Mouse (Mus musculus): Measurements from ENCODE around the gene Slc34a3. TPM values are rescaled to one million over a fixed set of nuclear protein-coding genes. Genes with fewer than 3 reads are reported as not detected.

The Slc34a3 gene
- polyA plus RNA-seq, 1 experiment = not detected

DNA sequence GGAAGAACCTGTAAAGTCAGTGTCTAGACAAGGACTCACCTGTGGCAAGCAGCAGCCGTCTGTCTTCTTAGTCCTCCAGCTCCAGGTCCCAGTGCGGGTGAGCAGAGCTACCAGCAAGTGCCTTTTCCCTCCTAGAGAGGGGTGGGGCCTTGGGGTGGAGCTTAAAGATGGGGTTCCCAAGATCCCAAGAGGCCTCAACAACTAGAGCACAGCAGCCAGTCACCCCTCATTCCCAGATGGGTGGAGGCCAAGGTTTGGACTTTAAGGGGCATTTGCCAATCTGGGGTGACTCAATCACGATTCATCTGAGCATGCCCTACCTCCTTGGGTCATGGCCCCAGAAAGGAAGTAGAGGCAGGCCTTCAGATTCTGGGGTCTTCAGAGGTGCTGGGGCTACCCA, 5.6 kb upstream of the Slc34a3 start:
- TF ChIP-seq POLR2A (IDR thresholded peaks at IDR 0.05; ENCODE audit: low read depth, low read length) (no peak), CTCF (IDR thresholded peaks at IDR 0.05; ENCODE audit: borderline replicate concordance, insufficient read depth, low read length) (no peak)
- no peak overlapping the region for H3K27ac ChIP-seq (ENCODE audit: insufficient read depth, low read length)
- 0 out of 2 replicates have a peak, but pooled peaks cover 3% of the 10 kb centered on the region for H3K4me1 ChIP-seq (ENCODE audit: control insufficient read depth, insufficient read depth, low read length)
- no peak overlapping the region for H3K4me3 ChIP-seq (ENCODE audit: insufficient read depth, low read length)

DNA sequence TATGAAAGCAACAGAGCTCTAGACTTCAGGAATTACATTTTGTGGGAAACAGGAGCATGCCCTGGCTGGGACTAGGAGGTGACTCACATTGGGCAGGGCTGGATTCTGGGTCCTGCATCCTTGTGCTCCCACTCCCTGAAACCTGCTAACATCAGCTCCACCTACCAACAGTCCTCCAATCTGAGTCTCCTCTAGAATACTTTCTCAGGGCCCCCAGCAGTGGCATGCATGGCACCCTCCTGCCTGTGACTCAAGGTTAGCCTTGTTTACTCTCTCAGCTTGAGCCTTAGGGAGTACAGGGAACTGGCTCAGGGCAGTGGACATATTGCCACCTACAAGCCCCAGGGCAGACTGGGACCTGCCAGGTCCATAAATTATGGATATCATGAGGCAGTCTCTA, 3.9 kb upstream of the Slc34a3 start:
- Histone ChIP-seq H3K4me1 (ENCODE audit: control insufficient read depth, insufficient read depth, low read length) (0 out of 2 replicates have a peak, but pooled peaks cover 3% of the 10 kb centered on the region), H3K4me3 (ENCODE audit: insufficient read depth, low read length) (no peak overlapping the region), H3K27ac (ENCODE audit: insufficient read depth, low read length) (no peak overlapping the region)
- no peak for TF ChIP-seq POLR2A (IDR thresholded peaks at IDR 0.05; ENCODE audit: low read depth, low read length)
- TF ChIP-seq CTCF (IDR thresholded peaks at IDR 0.05; ENCODE audit: borderline replicate concordance, insufficient read depth, low read length) = no peak

DNA sequence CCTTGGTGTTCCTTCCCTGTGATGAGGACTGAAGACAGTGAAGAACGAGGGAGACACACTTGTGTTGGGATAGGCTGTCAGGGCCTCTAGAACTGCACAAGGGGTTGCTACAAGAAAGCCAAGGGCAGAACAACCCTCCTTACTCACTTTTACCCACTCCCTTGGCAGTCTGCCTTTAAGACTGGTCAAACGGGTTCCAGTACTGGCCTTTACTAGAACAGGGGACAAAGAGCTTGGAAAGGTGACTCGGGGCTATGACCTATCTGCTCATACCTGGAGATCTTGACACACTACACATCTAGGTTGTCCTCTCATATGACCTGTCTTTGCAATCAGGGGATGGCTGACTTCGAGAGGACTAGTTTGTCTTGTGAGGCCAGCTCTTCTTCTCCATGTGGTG, 3.4 kb upstream of the Slc34a3 start:
- no peak overlapping the region for H3K4me3 ChIP-seq (ENCODE audit: insufficient read depth, low read length)
- no peak overlapping the region for H3K27ac ChIP-seq (ENCODE audit: insufficient read depth, low read length)
- 0 out of 2 replicates have a peak, but pooled peaks cover 3% of the 10 kb centered on the region for H3K4me1 ChIP-seq (ENCODE audit: control insufficient read depth, insufficient read depth, low read length)
- TF ChIP-seq POLR2A (IDR thresholded peaks at IDR 0.05; ENCODE audit: low read depth, low read length) = no peak
- no peak for TF ChIP-seq CTCF (IDR thresholded peaks at IDR 0.05; ENCODE audit: borderline replicate concordance, insufficient read depth, low read length)

DNA sequence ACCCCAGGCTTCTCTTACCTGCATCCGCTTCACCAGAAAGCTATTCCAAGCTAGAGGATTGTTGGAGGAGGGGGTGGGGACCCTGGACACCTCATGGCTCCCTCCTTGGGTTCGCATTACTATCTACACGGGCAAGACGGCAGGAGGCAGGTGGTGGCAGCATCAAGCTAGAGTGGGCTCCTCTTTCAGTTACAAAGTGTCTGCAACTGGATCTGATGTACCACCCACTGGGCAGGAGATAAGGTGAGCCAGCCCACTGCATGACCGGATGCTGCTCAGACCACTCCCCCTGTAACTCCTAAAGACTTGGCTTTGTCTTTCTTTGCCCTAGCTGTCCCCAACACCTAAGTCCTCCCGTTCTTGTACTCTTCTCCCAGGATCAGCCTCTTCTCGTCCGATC, 2.5 kb upstream of the Slc34a3 start, which contains the start of gene Rnf224:
TSS of gene Rnf224 (minus strand) at position 174 of the 400 bp plus-strand sequence.
- Histone ChIP-seq H3K4me3 (ENCODE audit: insufficient read depth, low read length) (no peak within 1 kb of the TSS), H3K4me1 (ENCODE audit: control insufficient read depth, insufficient read depth, low read length) (0 out of 2 replicates have a peak, but pooled peaks cover 3% of the 10 kb centered on the region), H3K27ac (ENCODE audit: insufficient read depth, low read length) (no peak within 1 kb of the TSS)
- TF ChIP-seq CTCF (IDR thresholded peaks at IDR 0.05; ENCODE audit: borderline replicate concordance, insufficient read depth, low read length) = no peak
- TF ChIP-seq POLR2A (IDR thresholded peaks at IDR 0.05; ENCODE audit: low read depth, low read length) = no peak

GRCm38 (mm10) chr2:25234551-25235220, 522 bp upstream of the Slc34a3 start:
- H3K4me3 ChIP-seq (ENCODE audit: insufficient read depth, low read length) = no peak overlapping the region

GRCm38 (mm10) chr2:25233421-25233820, 743 bp downstream of the Slc34a3 start:
- H3K27ac ChIP-seq (ENCODE audit: insufficient read depth, low read length) = no peak overlapping the region
- no peak overlapping the region for H3K4me3 ChIP-seq (ENCODE audit: insufficient read depth, low read length)
- TF ChIP-seq POLR2A (IDR thresholded peaks at IDR 0.05; ENCODE audit: low read depth, low read length) (no peak), CTCF (IDR thresholded peaks at IDR 0.05; ENCODE audit: borderline replicate concordance, insufficient read depth, low read length) (no peak)
- H3K4me1 ChIP-seq (ENCODE audit: control insufficient read depth, insufficient read depth, low read length) = 0 out of 2 replicates have a peak, but pooled peaks cover 3% of the 10 kb centered on the region

More at GRCm38 (mm10) chr2:25234551-25235220, 522 bp upstream of the Slc34a3 start:
- Histone ChIP-seq H3K4me1 (ENCODE audit: control insufficient read depth, insufficient read depth, low read length) (0 out of 2 replicates have a peak, but pooled peaks cover 3% of the 10 kb centered on the region), H3K27ac (ENCODE audit: insufficient read depth, low read length) (no peak overlapping the region)
- TF ChIP-seq POLR2A (IDR thresholded peaks at IDR 0.05; ENCODE audit: low read depth, low read length) = no peak
- TF ChIP-seq CTCF (IDR thresholded peaks at IDR 0.05; ENCODE audit: borderline replicate concordance, insufficient read depth, low read length) = no peak

DNA sequence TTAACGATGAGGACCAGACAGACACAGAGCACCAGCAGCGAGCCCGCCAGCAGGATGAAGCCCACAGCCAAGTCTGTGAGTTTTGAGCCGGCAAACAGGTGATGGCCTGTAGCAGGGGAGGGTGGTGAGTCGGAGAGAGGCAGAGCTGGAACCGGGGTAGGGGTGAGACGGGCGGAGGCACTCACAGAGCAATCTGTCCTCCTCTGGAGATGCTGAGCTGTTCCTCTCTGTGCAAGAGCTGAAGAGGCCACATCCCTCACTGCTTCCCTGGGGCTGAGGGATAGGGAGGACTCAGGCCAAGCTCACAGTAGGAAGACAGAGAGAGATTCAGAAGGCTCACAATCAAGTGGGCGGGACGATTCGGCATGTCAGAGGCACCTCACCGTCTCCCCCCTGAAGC, 3.1 kb downstream of the Slc34a3 start:
- Histone ChIP-seq H3K27ac (ENCODE audit: insufficient read depth, low read length) (no peak overlapping the region), H3K4me3 (ENCODE audit: insufficient read depth, low read length) (no peak overlapping the region), H3K4me1 (ENCODE audit: control insufficient read depth, insufficient read depth, low read length) (no peaks in the 10 kb centered on the region)
- no peak for TF ChIP-seq POLR2A (IDR thresholded peaks at IDR 0.05; ENCODE audit: low read depth, low read length)
- TF ChIP-seq CTCF (IDR thresholded peaks at IDR 0.05; ENCODE audit: borderline replicate concordance, insufficient read depth, low read length) = no peak

DNA sequence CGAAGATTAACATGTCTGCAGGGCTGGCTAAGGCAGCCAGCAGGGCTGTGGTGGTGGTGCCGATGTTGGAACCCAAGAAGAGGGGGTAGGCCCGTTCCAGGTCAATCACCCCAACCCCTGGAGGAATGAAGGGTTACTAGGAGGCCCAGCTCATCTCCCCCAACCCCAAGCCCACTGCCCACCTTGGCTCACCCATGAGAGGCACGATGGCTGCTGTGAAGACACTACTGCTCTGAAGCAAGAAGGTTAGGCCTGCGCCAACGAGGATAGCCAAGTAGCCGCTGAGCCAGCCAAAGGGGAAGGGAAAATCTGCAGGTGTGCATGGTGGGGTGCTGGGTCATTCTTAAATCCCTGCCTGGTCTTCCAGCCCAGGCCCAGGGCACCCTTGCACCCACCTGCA, 3.6 kb downstream of the Slc34a3 start:
- TF ChIP-seq POLR2A (IDR thresholded peaks at IDR 0.05; ENCODE audit: low read depth, low read length) = no peak
- TF ChIP-seq CTCF (IDR thresholded peaks at IDR 0.05; ENCODE audit: borderline replicate concordance, insufficient read depth, low read length) = no peak
- H3K4me1 ChIP-seq (ENCODE audit: control insufficient read depth, insufficient read depth, low read length) = peaks cover 2% of the 10 kb centered on the region; the same call in 1 of the 2 replicates
- H3K27ac ChIP-seq (ENCODE audit: insufficient read depth, low read length) = no peak overlapping the region
- no peak overlapping the region for H3K4me3 ChIP-seq (ENCODE audit: insufficient read depth, low read length)

DNA sequence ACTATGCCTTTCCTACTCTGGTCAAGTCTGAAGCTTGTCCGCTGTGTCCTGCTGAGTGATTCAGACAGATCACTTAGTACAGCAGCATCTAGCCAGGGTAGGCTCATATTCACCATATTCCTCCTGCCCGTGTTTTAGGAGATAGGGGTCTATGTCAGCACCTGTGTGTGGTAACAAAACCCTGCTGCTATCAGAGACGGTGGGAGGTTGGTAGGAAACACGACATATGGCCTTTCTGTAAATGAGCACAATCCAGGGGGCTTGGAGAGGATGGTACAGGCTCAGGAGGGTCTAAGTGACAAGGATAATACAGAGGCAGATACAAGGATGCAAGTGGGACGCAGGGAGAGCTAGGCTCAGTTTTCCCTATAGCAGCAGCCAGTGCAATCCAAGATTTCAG, 4.6 kb downstream of the Slc34a3 start:
- Histone ChIP-seq H3K27ac (ENCODE audit: insufficient read depth, low read length) (no peak overlapping the region), H3K4me1 (ENCODE audit: control insufficient read depth, insufficient read depth, low read length) (peaks cover 3% of the 10 kb centered on the region; the same call in 1 of the 2 replicates), H3K4me3 (ENCODE audit: insufficient read depth, low read length) (no peak overlapping the region)
- TF ChIP-seq CTCF (IDR thresholded peaks at IDR 0.05; ENCODE audit: borderline replicate concordance, insufficient read depth, low read length) (no peak), POLR2A (IDR thresholded peaks at IDR 0.05; ENCODE audit: low read depth, low read length) (no peak)

- H3K27ac ChIP-seq (ENCODE audit: insufficient read depth, low read length) = no peak overlapping the region
- TF ChIP-seq POLR2A (IDR thresholded peaks at IDR 0.05; ENCODE audit: low read depth, low read length) (no peak), CTCF (IDR thresholded peaks at IDR 0.05; ENCODE audit: borderline replicate concordance, insufficient read depth, low read length) (no peak)
- H3K4me1 ChIP-seq (ENCODE audit: control insufficient read depth, insufficient read depth, low read length) = peaks cover 3% of the 10 kb centered on the region; the same call in 1 of the 2 replicates
- H3K4me3 ChIP-seq (ENCODE audit: insufficient read depth, low read length) = no peak overlapping the region
Measured at GRCm38 (mm10) chr2:25228995-25229530, 5.1 kb downstream of the Slc34a3 start.
